Mouse (Mus musculus): Measurements from ENCODE around the gene Ropn1l. TPM values are rescaled to one million over a fixed set of nuclear protein-coding genes. Genes with fewer than 3 reads are reported as not detected.

Gene Ropn1l
- total and polyA plus RNA-seq, 2 experiments from 2014 or later: 0.73 to 3.4 TPM

DNA sequence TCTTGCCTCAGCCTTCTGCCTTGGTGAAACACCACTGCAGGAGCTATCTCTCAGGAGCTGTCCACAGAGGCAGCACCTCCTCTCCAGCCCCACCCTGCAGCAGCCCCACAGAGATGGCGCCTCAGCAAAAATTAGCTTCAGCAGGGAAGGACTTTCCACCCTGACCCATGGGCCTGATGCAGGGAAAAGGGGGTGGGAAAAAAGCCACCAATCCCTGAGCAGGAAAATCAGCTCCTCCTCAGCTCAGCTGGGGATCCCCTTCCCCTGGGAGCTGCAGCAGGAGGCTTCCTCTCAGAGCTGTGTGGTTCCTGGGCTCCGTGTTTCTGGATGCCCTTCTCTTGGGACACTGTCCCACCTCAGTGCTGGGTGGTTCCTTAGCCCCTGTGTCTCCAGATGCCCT, 3.8 kb downstream of the Ropn1l start:
- Histone ChIP-seq H3K4me1 (ENCODE audit: insufficient read depth, low read length) (no peaks in the 10 kb centered on the region), H3K4me3 (ENCODE audit: low read length) (no peak overlapping the region), H3K9me3 (ENCODE audit: low read length) (no peaks in the 10 kb centered on the region), H3K36me3 (ENCODE audit: insufficient read depth, low read length) (no peaks in the 10 kb centered on the region; the same call in 1 of the 2 replicates), H3K27me3 (ENCODE audit: insufficient read depth, low read length) (no peaks in the 10 kb centered on the region), H3K9ac (replicated peaks; ENCODE audit: low read length) (no peak overlapping the region), H3K27ac (no peak overlapping the region), H3K4me2 (ENCODE audit: low read depth, low read length) (no peak overlapping the region)
- ATAC-seq: no peak
- DNase-seq (ENCODE audit: low spot score): no peak
- WGBS: 14% methylated on average over 2 of the region's 2 CpGs
- TF ChIP-seq CTCF (IDR thresholded peaks at IDR 0.05; ENCODE audit: low read depth): no peak

DNA sequence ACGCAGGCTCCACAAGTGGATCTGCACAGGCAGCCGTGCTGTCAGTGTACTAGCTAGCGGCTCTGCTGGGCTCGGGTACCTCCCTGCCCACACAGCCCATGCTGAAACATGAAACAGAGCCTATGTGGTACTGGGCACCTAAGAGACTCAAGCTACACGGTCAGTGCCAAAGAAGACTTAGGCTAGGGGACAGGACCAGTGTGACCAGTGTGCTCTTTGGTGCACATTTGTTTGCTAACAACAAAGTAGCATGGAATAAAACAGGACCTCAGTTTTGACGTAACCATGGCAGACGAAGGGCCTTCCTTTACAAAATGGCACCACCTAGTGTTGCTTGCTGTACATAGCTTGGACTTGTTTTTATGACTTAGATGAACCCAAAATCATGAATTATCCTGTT, 6.4 kb downstream of the Ropn1l start:
- Histone ChIP-seq H3K4me3 (ENCODE audit: low read length) (no peak overlapping the region), H3K9ac (replicated peaks; ENCODE audit: low read length) (no peak overlapping the region), H3K9me3 (ENCODE audit: low read length) (no peaks in the 10 kb centered on the region), H3K36me3 (ENCODE audit: insufficient read depth, low read length) (no peaks in the 10 kb centered on the region), H3K27me3 (ENCODE audit: insufficient read depth, low read length) (no peaks in the 10 kb centered on the region), H3K4me2 (ENCODE audit: low read depth, low read length) (0 out of 2 replicates have a peak overlapping the region, but pooled peaks have one; percentile 13), H3K4me1 (ENCODE audit: insufficient read depth, low read length) (no peaks in the 10 kb centered on the region), H3K27ac (no peak overlapping the region)
- DNase-seq (ENCODE audit: low spot score): peak; percentile 88
- TF ChIP-seq CTCF (IDR thresholded peaks at IDR 0.05; ENCODE audit: low read depth): peak; percentile 89
- 37% methylated on average over 7 of the region's 7 CpGs for WGBS
- ATAC-seq: peak; percentile 68

GRCm38 (mm10) chr15:31442698-31443097, 10.8 kb downstream of the Ropn1l start:
- no peak for ATAC-seq
- 88% methylated on average over 4 of the region's 4 CpGs for whole genome bisulfite sequencing

GRCm38 (mm10) chr15:31441996-31442395, 11.5 kb downstream of the Ropn1l start:
- no peak for ATAC-seq
- no peak overlapping the region for H3K27ac ChIP-seq
- WGBS: 88% methylated on average over 6 of the region's 6 CpGs
- H3K36me3 ChIP-seq (ENCODE audit: insufficient read depth, low read length): no peaks in the 10 kb centered on the region
- no peak for DNase-seq (ENCODE audit: low spot score)
- no peak overlapping the region for H3K4me2 ChIP-seq (ENCODE audit: low read depth, low read length)
- no peaks in the 10 kb centered on the region for H3K4me1 ChIP-seq (ENCODE audit: insufficient read depth, low read length)
- H3K27me3 ChIP-seq (ENCODE audit: insufficient read depth, low read length): no peaks in the 10 kb centered on the region
- TF ChIP-seq CTCF (IDR thresholded peaks at IDR 0.05; ENCODE audit: low read depth): no peak
- no peaks in the 10 kb centered on the region for H3K9me3 ChIP-seq (ENCODE audit: low read length)
- H3K9ac ChIP-seq (replicated peaks; ENCODE audit: low read length): no peak overlapping the region
- no peak overlapping the region for H3K4me3 ChIP-seq (ENCODE audit: low read length)

More at GRCm38 (mm10) chr15:31442698-31443097, 10.8 kb downstream of the Ropn1l start:
- Histone ChIP-seq H3K4me3 (ENCODE audit: low read length) (no peak overlapping the region), H3K27ac (no peak overlapping the region), H3K36me3 (ENCODE audit: insufficient read depth, low read length) (no peaks in the 10 kb centered on the region), H3K4me2 (ENCODE audit: low read depth, low read length) (no peak overlapping the region), H3K4me1 (ENCODE audit: insufficient read depth, low read length) (no peaks in the 10 kb centered on the region), H3K9me3 (ENCODE audit: low read length) (no peaks in the 10 kb centered on the region), H3K27me3 (ENCODE audit: insufficient read depth, low read length) (no peaks in the 10 kb centered on the region), H3K9ac (replicated peaks; ENCODE audit: low read length) (no peak overlapping the region)
- no peak for DNase-seq (ENCODE audit: low spot score)
- no peak for TF ChIP-seq CTCF (IDR thresholded peaks at IDR 0.05; ENCODE audit: low read depth)

- H3K4me2 ChIP-seq (ENCODE audit: low read depth, low read length): no peak overlapping the region
- no peak overlapping the region for H3K4me3 ChIP-seq (ENCODE audit: low read length)
- H3K27me3 ChIP-seq (ENCODE audit: insufficient read depth, low read length): no peaks in the 10 kb centered on the region
- ATAC-seq (no peak), DNase-seq (ENCODE audit: low spot score) (no peak)
- 91% methylated on average over 2 of the region's 2 CpGs for WGBS
- no peak for TF ChIP-seq CTCF (IDR thresholded peaks at IDR 0.05; ENCODE audit: low read depth)
- H3K27ac ChIP-seq: no peak overlapping the region
- H3K9me3 ChIP-seq (ENCODE audit: low read length): no peaks in the 10 kb centered on the region
- H3K36me3 ChIP-seq (ENCODE audit: insufficient read depth, low read length): no peaks in the 10 kb centered on the region
- H3K4me1 ChIP-seq (ENCODE audit: insufficient read depth, low read length): no peaks in the 10 kb centered on the region
- H3K9ac ChIP-seq (replicated peaks; ENCODE audit: low read length): no peak overlapping the region
These were observed 16.7 kb downstream of the Ropn1l start for GRCm38 (mm10) chr15:31436811-31437210.

DNA sequence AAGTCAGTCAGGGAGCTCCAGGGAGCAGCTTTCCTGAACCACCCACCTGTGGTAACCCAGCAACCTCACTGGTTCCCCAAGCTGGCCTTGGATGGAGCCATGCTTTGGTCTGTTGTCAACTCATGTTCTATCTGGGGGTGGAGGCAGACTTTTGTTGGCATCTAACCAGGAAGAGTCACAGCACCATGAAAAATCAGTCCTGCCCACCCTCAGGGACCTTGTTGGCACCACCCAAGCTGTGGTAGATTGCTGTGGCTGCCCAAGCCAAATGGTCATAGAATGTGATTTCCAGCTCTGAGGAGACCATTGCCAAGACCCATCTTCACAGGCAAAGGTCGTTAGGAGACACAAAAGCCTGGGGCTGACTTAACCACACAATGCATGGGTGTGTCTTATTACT, 17.5 kb downstream of the Ropn1l start:
- Histone ChIP-seq H3K9me3 (ENCODE audit: low read length) (no peaks in the 10 kb centered on the region), H3K9ac (replicated peaks; ENCODE audit: low read length) (no peak overlapping the region), H3K4me3 (ENCODE audit: low read length) (no peak overlapping the region), H3K4me1 (ENCODE audit: insufficient read depth, low read length) (no peaks in the 10 kb centered on the region), H3K27ac (no peak overlapping the region), H3K27me3 (ENCODE audit: insufficient read depth, low read length) (no peaks in the 10 kb centered on the region), H3K4me2 (ENCODE audit: low read depth, low read length) (no peak overlapping the region), H3K36me3 (ENCODE audit: insufficient read depth, low read length) (no peaks in the 10 kb centered on the region)
- TF ChIP-seq CTCF (IDR thresholded peaks at IDR 0.05; ENCODE audit: low read depth): no peak
- ATAC-seq (no peak), DNase-seq (ENCODE audit: low spot score) (no peak)
- 31% methylated on average over 1 of the region's 1 CpGs for WGBS

- H3K4me3 ChIP-seq (ENCODE audit: low read length): no peak overlapping the region
- DNase-seq (ENCODE audit: low spot score) (no peak), ATAC-seq (no peak)
- H3K27ac ChIP-seq: no peak overlapping the region
- WGBS: 73% methylated on average over 7 of the region's 7 CpGs
- no peaks in the 10 kb centered on the region for H3K27me3 ChIP-seq (ENCODE audit: insufficient read depth, low read length)
- no peak overlapping the region for H3K9ac ChIP-seq (replicated peaks; ENCODE audit: low read length)
- TF ChIP-seq CTCF (IDR thresholded peaks at IDR 0.05; ENCODE audit: low read depth): no peak
- H3K4me1 ChIP-seq (ENCODE audit: insufficient read depth, low read length): no peaks in the 10 kb centered on the region
- H3K9me3 ChIP-seq (ENCODE audit: low read length): no peaks in the 10 kb centered on the region
- no peaks in the 10 kb centered on the region for H3K36me3 ChIP-seq (ENCODE audit: insufficient read depth, low read length)
- no peak overlapping the region for H3K4me2 ChIP-seq (ENCODE audit: low read depth, low read length)
These were observed 19.8 kb downstream of the Ropn1l start for GRCm38 (mm10) chr15:31433768-31434167.

All from hindbrain, postnatal 0 days (tissue).